Mouse (Mus musculus) lung, embryonic 16.5 days (tissue): ENCODE results near the gene Cxcl17. TPM values are rescaled to one million over a fixed set of nuclear protein-coding genes. Genes with fewer than 3 reads are reported as not detected.
A peak's percentile ranks its signal among the peaks of the same experiment; 100 is the strongest.
"Not testable (repeated sequence)": the region's sequence is repeated elsewhere in the genome, so short reads cannot be mapped to it uniquely, and the experiment has no call there.

Experiments used
- ATAC-seq: fragments of 200-750 bp; cut with Nextera tagmentation; 2 replicates; pipeline ENCODE4 v1.8.0; 2017; ENCODE audit warnings: low read depth, mild to moderate bottlenecking, moderate library complexity
- H3K27ac ChIP-seq: fragments of 300-500 bp; sonication (generic); 2 replicates; pipeline ENCODE4 v1.5.1; 2014; ENCODE audit warnings: mild to moderate bottlenecking, control low read depth, low read length
- H3K27me3 ChIP-seq: fragments of 300-500 bp; sonication (generic); 2 replicates; pipeline ENCODE4 v1.6.1; 2014; ENCODE audit warnings: low read depth, low read length, mixed read lengths; ENCODE audit not compliant: control insufficient read depth, insufficient read depth
- H3K36me3 ChIP-seq: fragments of 300-500 bp; sonication (generic); 2 replicates; pipeline ENCODE4 v1.6.1; 2014; ENCODE audit warnings: low read length; ENCODE audit not compliant: control insufficient read depth, insufficient read depth
- H3K4me1 ChIP-seq: fragments of 300-500 bp; sonication (generic); replicated peaks from 2 replicates; pipeline ENCODE4 v1.6.1; 2014; ENCODE audit warnings: low read length, mixed read lengths; ENCODE audit not compliant: control insufficient read depth, insufficient read depth
- H3K4me2 ChIP-seq: fragments of 300-500 bp; sonication (generic); 2 replicates; pipeline ENCODE4 v1.6.1; 2014; ENCODE audit warnings: low read depth, low read length, control low read depth
- H3K4me3 ChIP-seq: fragments of 300-500 bp; sonication (generic); 2 replicates; pipeline ENCODE4 v1.5.1; 2014; ENCODE audit warnings: mild to moderate bottlenecking, low read length, control low read depth
- H3K9ac ChIP-seq: fragments of 300-500 bp; sonication (generic); 2 replicates; pipeline ENCODE4 v1.6.1; 2014; ENCODE audit warnings: low read length, control low read depth
- H3K9me3 ChIP-seq: fragments of 300-500 bp; sonication (generic); 2 replicates; pipeline ENCODE4 v1.6.1; 2016; ENCODE audit warnings: low read length; ENCODE audit not compliant: control insufficient read depth
- WGBS: fragments of 180-500 bp; shearing (Covaris S2); extraction: QIAGEN DNeasy Blood & Tissue Kit; methylation state at CpG from one replicate; pipeline ENCODE4 v1.1.7; 2014; 5-methylcytosine and 5-hydroxymethylcytosine counted together
- polyA plus RNA-seq: library from polyadenylated mRNA; unstranded; fragments of >200 nt; fragmentation: Nextera tagmentation; extraction: Ambion mirVana; gene quantifications from 2 replicates; pipeline ENCODE4 v1.2.1, GENCODE M21; 2015

Cxcl17 gene
- polyA plus RNA-seq, 1 experiment from 2014 or later: not detected

DNA sequence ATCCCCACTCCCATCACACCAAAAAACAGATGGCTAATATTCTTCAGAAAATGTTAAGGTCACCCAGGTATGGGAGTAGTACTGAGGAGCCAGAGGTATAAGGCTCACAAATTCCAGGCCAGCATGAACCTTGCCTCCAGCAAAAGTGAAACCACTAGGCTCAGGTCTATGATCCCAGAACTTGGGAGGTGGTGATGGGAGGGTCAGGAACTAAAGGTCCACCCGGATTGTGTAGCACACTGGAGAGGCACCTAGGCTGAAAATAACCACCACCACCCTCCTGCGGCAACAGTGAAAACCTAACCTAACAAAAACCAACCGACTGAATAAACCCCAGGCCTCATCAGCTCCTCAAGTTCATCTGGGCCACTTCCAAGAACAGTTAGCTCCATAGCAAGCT lies 15.6 kb upstream of the Cxcl17 start:
- H3K4me1 ChIP-seq: peaks cover 8% of the 10 kb centered on the region
- no peaks in the 10 kb centered on the region for H3K27me3 ChIP-seq
- ATAC-seq: no peak
- H3K4me2 ChIP-seq: no peak overlapping the region
- no peak overlapping the region for H3K27ac ChIP-seq
- 79% methylated on average over 3 of the region's 3 CpGs for WGBS
- no peaks in the 10 kb centered on the region for H3K36me3 ChIP-seq
- no peak overlapping the region for H3K9ac ChIP-seq
- no peaks in the 10 kb centered on the region for H3K9me3 ChIP-seq
- H3K4me3 ChIP-seq: no peak overlapping the region

DNA sequence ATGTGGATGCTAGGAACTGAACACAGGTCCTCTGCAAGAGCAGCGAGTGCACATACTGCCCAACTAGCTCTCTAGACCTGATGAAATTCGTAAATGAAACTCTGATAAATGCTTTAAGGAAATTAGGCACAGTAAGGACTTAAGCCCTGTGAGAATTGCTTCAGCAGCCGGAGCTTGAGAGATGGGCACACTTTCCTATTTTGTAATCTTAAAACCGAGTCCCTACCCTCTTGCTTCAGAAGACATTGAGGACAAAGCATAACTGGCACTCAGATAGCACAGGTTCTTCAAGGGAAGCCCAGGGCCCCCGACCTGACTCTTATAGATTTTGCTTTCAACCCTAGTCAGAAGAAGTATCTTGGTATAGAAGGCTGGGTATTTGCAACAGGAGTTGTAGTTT lies 14.5 kb upstream of the Cxcl17 start:
- 0 out of 2 replicates have a peak, but pooled peaks cover 3% of the 10 kb centered on the region for H3K4me1 ChIP-seq
- 0 out of 2 replicates have a peak, but pooled peaks cover 2% of the 10 kb centered on the region for H3K27me3 ChIP-seq
- no peak for ATAC-seq
- no peak overlapping the region for H3K4me3 ChIP-seq
- H3K27ac ChIP-seq: no peak overlapping the region
- no peak overlapping the region for H3K9ac ChIP-seq
- H3K9me3 ChIP-seq: no peaks in the 10 kb centered on the region
- H3K36me3 ChIP-seq: no peaks in the 10 kb centered on the region
- 75% methylated on average over 5 of the region's 5 CpGs for WGBS
- H3K4me2 ChIP-seq: no peak overlapping the region

DNA sequence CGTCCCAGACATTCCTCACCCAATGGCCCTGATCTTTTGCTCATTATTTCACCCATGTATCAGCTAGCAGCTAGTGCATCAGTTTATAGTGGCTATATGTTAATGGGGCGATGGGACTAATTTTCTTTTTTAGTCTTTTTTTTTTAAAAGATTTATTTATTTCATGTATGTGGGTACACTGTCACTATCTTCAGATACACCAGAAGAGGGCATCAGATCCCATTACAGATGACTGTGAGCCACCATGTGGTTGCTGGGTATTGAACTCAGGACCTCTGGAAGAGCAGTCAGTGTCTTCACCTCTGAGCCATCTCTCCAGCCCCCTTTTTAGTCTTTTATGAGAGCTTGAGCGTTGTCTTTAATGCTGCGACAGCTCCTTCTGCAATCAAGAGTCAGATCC lies 13.7 kb upstream of the Cxcl17 start:
- WGBS: 89% methylated on average over 4 of the region's 4 CpGs
- H3K4me3 ChIP-seq, H3K27me3 ChIP-seq, H3K4me2 ChIP-seq, H3K4me1 ChIP-seq, H3K27ac ChIP-seq, H3K9ac ChIP-seq, H3K36me3 ChIP-seq, ATAC-seq, H3K9me3 ChIP-seq: not testable (repeated sequence)

DNA sequence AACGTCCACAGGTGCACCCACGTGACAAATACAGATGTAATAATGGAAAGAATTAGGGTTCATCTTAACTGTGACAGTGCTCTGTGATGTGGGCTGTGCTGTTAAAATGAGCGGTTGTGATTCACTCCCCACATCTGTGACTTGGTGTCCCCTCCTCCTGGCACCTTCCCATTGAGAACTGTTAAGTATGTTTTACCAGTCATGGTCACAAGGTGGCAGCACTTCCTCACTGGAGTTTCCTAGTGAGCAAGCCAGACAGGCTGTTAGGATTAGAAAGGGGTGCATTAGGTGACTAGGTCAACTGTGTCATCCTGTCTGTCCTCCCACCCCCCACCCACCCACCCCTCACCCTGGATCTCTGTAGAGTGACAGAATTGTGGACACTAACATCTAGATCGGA lies 11.7 kb upstream of the Cxcl17 start:
- Histone ChIP-seq H3K36me3 (no peaks in the 10 kb centered on the region), H3K4me3 (no peak overlapping the region), H3K27me3 (0 out of 2 replicates have a peak, but pooled peaks cover 2% of the 10 kb centered on the region), H3K9ac (no peak overlapping the region), H3K4me2 (no peak overlapping the region), H3K4me1 (no peaks in the 10 kb centered on the region; the same call in 1 of the 2 replicates), H3K9me3 (no peaks in the 10 kb centered on the region), H3K27ac (no peak overlapping the region)
- peak; percentile 20; the same call in 1 of the 2 replicates for ATAC-seq
- 30% methylated on average over 4 of the region's 4 CpGs for WGBS

DNA sequence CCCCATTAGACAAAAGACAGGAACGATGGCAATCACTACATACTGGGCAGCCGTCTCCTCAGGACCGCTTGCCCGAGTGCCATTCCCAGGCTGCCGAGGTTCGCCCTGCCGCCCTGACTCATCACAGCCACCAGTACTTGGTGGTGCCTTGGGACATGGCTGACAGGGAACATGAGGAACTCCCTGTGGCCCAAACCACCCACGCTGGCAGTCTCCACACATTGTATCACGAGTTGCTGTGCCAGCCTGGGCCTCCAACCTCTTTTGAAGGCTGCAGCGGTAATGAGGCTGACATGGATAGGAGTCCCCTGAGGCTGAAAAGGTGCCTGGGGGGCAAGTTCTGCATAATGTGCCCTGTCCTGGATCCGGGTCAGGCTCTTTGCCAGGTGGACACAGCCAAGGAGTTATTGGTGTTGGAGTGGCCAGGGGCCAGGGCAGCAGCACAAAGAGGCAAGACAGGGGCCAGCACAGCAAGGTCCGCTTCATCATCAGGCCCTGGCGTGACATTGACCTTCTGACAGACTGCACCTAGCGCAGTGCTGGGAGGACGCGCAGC lies 9.7 kb upstream of the Cxcl17 start:
- H3K4me2 ChIP-seq: no peak overlapping the region
- no peaks in the 10 kb centered on the region; the same call in 1 of the 2 replicates for H3K4me1 ChIP-seq
- 0 out of 2 replicates have a peak, but pooled peaks cover 2% of the 10 kb centered on the region for H3K27me3 ChIP-seq
- H3K27ac ChIP-seq: no peak overlapping the region
- no peaks in the 10 kb centered on the region for H3K36me3 ChIP-seq
- ATAC-seq: no peak
- H3K9ac ChIP-seq: no peak overlapping the region; the same call in 1 of the 2 replicates
- no peaks in the 10 kb centered on the region for H3K9me3 ChIP-seq
- 78% methylated on average over 16 of the region's 16 CpGs for WGBS
- no peak overlapping the region for H3K4me3 ChIP-seq

DNA sequence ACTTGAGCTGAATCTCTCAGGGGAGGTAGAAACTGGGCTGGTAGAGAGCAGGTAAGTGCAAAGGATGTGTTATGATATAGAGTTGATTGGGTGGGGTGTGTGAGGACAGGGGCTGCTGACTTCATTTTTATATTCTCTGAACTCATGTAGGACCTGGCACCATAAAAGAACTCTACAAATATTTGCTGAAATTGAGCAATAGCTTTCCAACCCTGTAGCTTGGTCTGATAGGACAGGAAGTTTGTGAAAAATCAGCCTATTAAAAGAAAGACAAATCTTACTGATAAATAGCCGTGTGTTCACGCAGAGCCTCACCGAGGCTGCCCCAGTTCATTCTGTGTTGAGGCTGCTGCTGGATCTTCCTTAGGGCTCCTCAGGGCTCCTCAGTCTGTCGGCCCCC lies 7.3 kb upstream of the Cxcl17 start:
- ATAC-seq: no peak
- no peaks in the 10 kb centered on the region for H3K9me3 ChIP-seq
- H3K4me2 ChIP-seq: no peak overlapping the region
- 0 out of 2 replicates have a peak, but pooled peaks cover 2% of the 10 kb centered on the region for H3K27me3 ChIP-seq
- H3K4me1 ChIP-seq: no peaks in the 10 kb centered on the region; the same call in 1 of the 2 replicates
- WGBS: 49% methylated on average over 4 of the region's 4 CpGs
- H3K9ac ChIP-seq: no peak overlapping the region
- no peak overlapping the region for H3K27ac ChIP-seq
- no peaks in the 10 kb centered on the region for H3K36me3 ChIP-seq
- no peak overlapping the region for H3K4me3 ChIP-seq

DNA sequence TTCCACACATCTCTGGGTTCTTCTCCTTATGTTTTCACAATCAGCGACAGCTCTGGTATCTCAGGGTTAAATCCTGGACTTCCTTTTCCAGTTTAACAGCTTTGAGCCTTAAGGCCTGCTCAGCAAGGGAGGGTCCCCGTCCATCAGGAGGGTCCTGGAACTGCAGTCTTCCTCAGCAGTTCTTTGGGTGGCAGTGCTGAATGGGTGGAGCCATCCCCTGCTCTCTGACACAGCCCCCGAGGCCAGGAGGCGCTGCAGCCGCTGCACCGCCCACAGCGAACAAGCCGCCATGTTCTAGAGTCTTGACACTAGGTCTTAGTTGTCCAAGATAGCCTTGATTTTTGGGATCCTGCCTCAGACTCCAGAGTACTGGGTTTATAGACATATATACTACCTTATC lies 6.8 kb upstream of the Cxcl17 start:
- Histone ChIP-seq H3K9ac (no peak overlapping the region), H3K4me1 (no peaks in the 10 kb centered on the region; the same call in 1 of the 2 replicates), H3K4me2 (no peak overlapping the region), H3K36me3 (no peaks in the 10 kb centered on the region), H3K9me3 (no peaks in the 10 kb centered on the region), H3K4me3 (no peak overlapping the region), H3K27ac (no peak overlapping the region), H3K27me3 (0 out of 2 replicates have a peak, but pooled peaks cover 2% of the 10 kb centered on the region)
- 71% methylated on average over 8 of the region's 8 CpGs for WGBS
- ATAC-seq: no peak

DNA sequence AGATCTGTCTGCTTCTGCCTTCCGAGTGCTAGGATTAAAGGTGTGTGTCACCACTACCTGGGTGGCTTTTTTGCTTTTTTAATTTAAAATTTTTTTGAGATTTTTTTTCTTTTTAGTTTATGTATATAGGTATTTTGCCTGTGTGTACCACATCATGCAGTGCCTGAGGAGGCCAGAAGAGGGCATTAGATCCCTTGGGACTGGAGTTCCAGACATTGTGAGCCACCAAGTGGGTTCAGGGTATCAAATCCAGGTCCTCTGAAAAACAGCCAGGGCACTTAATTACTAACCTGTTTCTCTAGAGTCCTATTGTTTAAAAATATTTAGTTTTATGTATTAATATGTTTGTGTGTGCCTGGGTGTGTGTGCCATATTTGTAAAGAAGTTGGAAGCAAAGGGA lies 4.9 kb upstream of the Cxcl17 start:
- H3K4me3 ChIP-seq: no peak overlapping the region
- no peaks in the 10 kb centered on the region; the same call in 1 of the 2 replicates for H3K4me1 ChIP-seq
- H3K4me2 ChIP-seq: no peak overlapping the region
- no peak for ATAC-seq
- H3K9ac ChIP-seq: no peak overlapping the region
- no peaks in the 10 kb centered on the region for H3K36me3 ChIP-seq
- H3K27ac ChIP-seq: no peak overlapping the region
- WGBS: 79% methylated on average over 1 of the region's 1 CpGs
- H3K27me3 ChIP-seq: no peaks in the 10 kb centered on the region
- no peaks in the 10 kb centered on the region for H3K9me3 ChIP-seq

DNA sequence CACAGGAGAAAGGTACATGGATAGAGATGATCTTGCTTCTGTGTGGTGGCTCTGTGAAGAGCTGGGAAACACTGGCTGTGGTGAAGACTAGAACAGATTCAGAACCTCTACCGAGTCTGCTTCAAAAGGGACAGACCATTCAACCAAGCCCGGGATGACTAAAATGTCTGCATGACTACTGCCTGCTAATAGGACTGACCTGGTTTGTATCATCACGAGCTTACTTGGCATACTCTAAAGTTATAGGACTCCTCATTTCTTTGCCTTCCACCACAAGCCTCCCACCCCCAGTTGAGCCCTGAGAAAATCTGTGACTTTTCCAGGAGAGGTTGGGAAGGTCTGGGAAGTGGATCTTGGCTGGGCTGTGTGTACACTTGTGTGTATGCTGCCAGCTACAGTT lies 825 bp downstream of the Cxcl17 start:
- H3K27ac ChIP-seq: no peak overlapping the region
- no peak for ATAC-seq
- H3K27me3 ChIP-seq: no peaks in the 10 kb centered on the region
- H3K4me1 ChIP-seq: no peaks in the 10 kb centered on the region
- no peak overlapping the region for H3K9ac ChIP-seq
- H3K4me3 ChIP-seq: no peak overlapping the region
- H3K4me2 ChIP-seq: no peak overlapping the region
- 78% methylated on average over 3 of the region's 3 CpGs for WGBS
- no peaks in the 10 kb centered on the region for H3K36me3 ChIP-seq
- H3K9me3 ChIP-seq: no peaks in the 10 kb centered on the region
